7 mouse cellular contexts compared by ENCODE assay signal in the genomic region with DNA sequence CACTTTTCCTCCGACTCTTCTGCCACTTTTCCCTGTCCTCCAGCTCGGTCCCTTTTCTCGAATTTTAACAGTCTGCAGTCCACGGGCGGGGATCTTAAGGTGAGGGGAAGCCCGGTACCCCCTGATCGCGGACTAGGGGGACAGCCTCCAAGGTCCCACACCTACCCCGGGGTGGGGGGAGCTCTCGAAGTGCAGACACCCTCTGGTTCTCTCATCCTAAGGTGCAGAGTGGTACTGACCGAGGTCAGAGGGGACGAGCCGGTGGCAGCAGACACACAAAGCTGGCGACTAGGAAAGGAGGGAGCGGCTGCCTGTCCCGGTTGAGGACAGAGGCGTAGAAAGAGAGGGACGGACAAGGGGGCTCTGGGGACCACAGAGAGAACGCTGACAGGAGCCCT. TPM values are rescaled to one million over a fixed set of nuclear protein-coding genes. Genes with fewer than 3 reads are reported as not detected.
A peak's percentile ranks its signal among the peaks of the same experiment; 100 is the strongest.
DNase-seq lines count a peak whose midpoint lies in the region; ATAC-seq and TF ChIP-seq lines count a peak whose summit lies in the region.

No protein-coding gene starts in this region.

- H3K4me1 ChIP-seq in lung, embryonic 14.5 days (ENCODE audit: insufficient read depth), result no peaks in the 10 kb centered on the region
- H3K4me1 ChIP-seq in cortical plate, adult 2 months (ENCODE audit: control insufficient read depth, insufficient read depth, low read length), result peaks cover 4% of the 10 kb centered on the region
- peaks cover 0 to 15% of the 10 kb centered on the region in 2 experiments; a peak in 2 of 4 replicates for H3K4me1 ChIP-seq in heart, embryonic 14.5 days (ENCODE audit: control insufficient read depth in 2 of 2, insufficient read depth in 2 of 2, low read length in 2 of 2)
- H3K4me1 ChIP-seq in liver, embryonic 16.5 days (ENCODE audit: control insufficient read depth, low read depth, low read length), result peaks cover 27% of the 10 kb centered on the region

- TF ChIP-seq POLR2A in cortical plate, adult 2 months (IDR thresholded peaks at IDR 0.05; ENCODE audit: extremely low read depth, insufficient read depth, low read length), result no peak

- H3K9me3 ChIP-seq in lung, embryonic 14.5 days (ENCODE audit: low read depth, low read length), result no peaks in the 10 kb centered on the region
- H3K9me3 ChIP-seq in heart, embryonic 14.5 days (ENCODE audit: control insufficient read depth, low read length), result no peaks in the 10 kb centered on the region
- H3K9me3 ChIP-seq in liver, embryonic 16.5 days (replicated peaks; ENCODE audit: control insufficient read depth, low read length), result no peaks in the 10 kb centered on the region

- ATAC-seq in lung, embryonic 14.5 days (ENCODE audit: insufficient read depth), result no peak; the same call in 1 of the 2 replicates
- 0 out of 2 replicates have a peak, but pooled peaks have one; percentile 18 for ATAC-seq in heart, embryonic 14.5 days (ENCODE audit: insufficient number of reproducible peaks, insufficient read depth, low FRiP score, low read depth)
- no peak; the same call in 1 of the 2 replicates for ATAC-seq in liver, embryonic 16.5 days (ENCODE audit: low read depth)

- peak overlapping the region; percentile 88 for H3K27ac ChIP-seq in lung, embryonic 14.5 days (ENCODE audit: low read depth)
- H3K27ac ChIP-seq in cortical plate, adult 2 months (ENCODE audit: insufficient read depth, low read length), result peak overlapping the region; percentile 90
- peak overlapping the region; percentile 92 to 93 for H3K27ac ChIP-seq in heart, embryonic 14.5 days (replicated peaks in 1 of 2; ENCODE audit: control insufficient read depth in 1 of 2, insufficient read depth in 1 of 2, low read depth in 2 of 2, low read length in 2 of 2)
- peak overlapping the region; percentile 92 for H3K27ac ChIP-seq in liver, embryonic 16.5 days (ENCODE audit: low read length)

- H3K27me3 ChIP-seq in lung, embryonic 14.5 days (ENCODE audit: insufficient read depth, low read length), result no peaks in the 10 kb centered on the region
- no peaks in the 10 kb centered on the region for H3K27me3 ChIP-seq in heart, embryonic 14.5 days (ENCODE audit: control insufficient read depth, insufficient read depth, low read length)
- H3K27me3 ChIP-seq in liver, embryonic 16.5 days (ENCODE audit: control insufficient read depth, insufficient read depth, low read depth, low read length), result no peaks in the 10 kb centered on the region

- peak overlapping the region; percentile 94 for H3K4me3 ChIP-seq in lung, embryonic 14.5 days (ENCODE audit: low read depth, low read length)
- H3K4me3 ChIP-seq in cortical plate, adult 2 months (ENCODE audit: insufficient read depth, low read length), result peak overlapping the region; percentile 90
- peak overlapping the region; percentile 80 to 86 for H3K4me3 ChIP-seq in heart, embryonic 14.5 days (ENCODE audit: control insufficient read depth in 1 of 2, insufficient read depth in 1 of 2, low read depth in 1 of 2, low read length in 2 of 2)
- peak overlapping the region; percentile 99 for H3K4me3 ChIP-seq in liver, embryonic 16.5 days (ENCODE audit: low read depth, low read length)

- WGBS in lung, embryonic 14.5 days, result under 1% methylated on average over 19 of the region's 19 CpGs
- WGBS in heart, embryonic 14.5 days, result under 1% methylated on average over 19 of the region's 19 CpGs
- under 1% methylated on average over 19 of the region's 19 CpGs for WGBS in liver, embryonic 16.5 days (ENCODE audit: insufficient replicate concordance)

- DNase-seq in lung, embryonic 14.5 days, result no peak
- DNase-seq in lung, postnatal 4 days, result no peak
- peak; percentile 59 for DNase-seq in testis, postnatal 10 days (ENCODE audit: low spot score)
- no peak for DNase-seq in MN1 (ENCODE audit: low spot score)

- TF ChIP-seq CTCF in lung, embryonic 14.5 days (IDR thresholded peaks at IDR 0.05; ENCODE audit: low read depth), result no peak
- TF ChIP-seq CTCF in cortical plate, adult 2 months (IDR thresholded peaks at IDR 0.05; ENCODE audit: extremely low read depth, insufficient read depth, low read length), result no peak

- H3K9ac ChIP-seq in lung, embryonic 14.5 days, result peak overlapping the region; percentile 93
- H3K9ac ChIP-seq in heart, embryonic 14.5 days (ENCODE audit: low read length), result peak overlapping the region; percentile 96
- peak overlapping the region; percentile 99 for H3K9ac ChIP-seq in liver, embryonic 16.5 days (ENCODE audit: low read depth, low read length)

- H3K36me3 ChIP-seq in lung, embryonic 14.5 days (ENCODE audit: insufficient read depth), result no peaks in the 10 kb centered on the region
- no peaks in the 10 kb centered on the region for H3K36me3 ChIP-seq in heart, embryonic 14.5 days (ENCODE audit: control insufficient read depth, insufficient read depth, low read length)
- H3K36me3 ChIP-seq in liver, embryonic 16.5 days (ENCODE audit: control insufficient read depth, insufficient read depth), result no peaks in the 10 kb centered on the region

- H3K4me2 ChIP-seq in lung, embryonic 14.5 days, result peak overlapping the region; percentile 68
- peak overlapping the region; percentile 73 for H3K4me2 ChIP-seq in heart, embryonic 14.5 days (ENCODE audit: low read length)
- peak overlapping the region; percentile 91 for H3K4me2 ChIP-seq in liver, embryonic 16.5 days (ENCODE audit: low read depth, low read length)

RNA-seq across cellular contexts. Expression of gene Stk38, which starts 0.6 kb away (rescaled TPM):
- polyA plus RNA-seq in lung, embryonic 14.5 days (2014; fragmentation: Nextera tagmentation; extraction: Ambion mirVana), result 103 and 104 TPM in 2 replicates
- polyA plus RNA-seq in cortical plate, adult 2 months (2012; rRNA removed), result 62.0 and 69.6 TPM in 2 replicates
- polyA plus RNA-seq in heart, embryonic 14.5 days (2014; fragmentation: Nextera tagmentation; extraction: Ambion mirVana), result 68.0 and 70.3 TPM in 2 replicates
- polyA plus RNA-seq in liver, embryonic 16.5 days (2015; fragmentation: Nextera tagmentation; extraction: Ambion mirVana), result 46.5 and 51.0 TPM in 2 replicates

RNA-seq across cellular contexts. Expression of gene Srsf3, which starts 25.2 kb away (rescaled TPM):
- 716 and 730 TPM in 2 replicates for polyA plus RNA-seq in lung, embryonic 14.5 days (2014; fragmentation: Nextera tagmentation; extraction: Ambion mirVana)
- 107 and 110 TPM in 2 replicates for polyA plus RNA-seq in cortical plate, adult 2 months (2012; rRNA removed)
- 340 and 357 TPM in 2 replicates for polyA plus RNA-seq in heart, embryonic 14.5 days (2014; fragmentation: Nextera tagmentation; extraction: Ambion mirVana)
- polyA plus RNA-seq in liver, embryonic 16.5 days (2015; fragmentation: Nextera tagmentation; extraction: Ambion mirVana), result 185 and 211 TPM in 2 replicates

RNA-seq across cellular contexts. Expression of gene Kctd20, which starts 55.5 kb away (rescaled TPM):
- 89.4 and 91.5 TPM in 2 replicates for polyA plus RNA-seq in lung, embryonic 14.5 days (2014; fragmentation: Nextera tagmentation; extraction: Ambion mirVana)
- polyA plus RNA-seq in cortical plate, adult 2 months (2012; rRNA removed), result 46.5 and 50.0 TPM in 2 replicates
- polyA plus RNA-seq in heart, embryonic 14.5 days (2014; fragmentation: Nextera tagmentation; extraction: Ambion mirVana), result 53.2 and 53.5 TPM in 2 replicates
- 80.0 and 82.0 TPM in 2 replicates for polyA plus RNA-seq in liver, embryonic 16.5 days (2015; fragmentation: Nextera tagmentation; extraction: Ambion mirVana)
